Mouse (Mus musculus): ENCODE measurements around the gene Syngr2. TPM values are rescaled to one million over a fixed set of nuclear protein-coding genes. Genes with fewer than 3 reads are reported as not detected.
"Not testable (repeated sequence)": the region's sequence is repeated elsewhere in the genome, so short reads cannot be mapped to it uniquely, and the experiment has no call there.

Gene Syngr2
- polyA plus RNA-seq, 1 experiment, result 89.2 TPM

DNA sequence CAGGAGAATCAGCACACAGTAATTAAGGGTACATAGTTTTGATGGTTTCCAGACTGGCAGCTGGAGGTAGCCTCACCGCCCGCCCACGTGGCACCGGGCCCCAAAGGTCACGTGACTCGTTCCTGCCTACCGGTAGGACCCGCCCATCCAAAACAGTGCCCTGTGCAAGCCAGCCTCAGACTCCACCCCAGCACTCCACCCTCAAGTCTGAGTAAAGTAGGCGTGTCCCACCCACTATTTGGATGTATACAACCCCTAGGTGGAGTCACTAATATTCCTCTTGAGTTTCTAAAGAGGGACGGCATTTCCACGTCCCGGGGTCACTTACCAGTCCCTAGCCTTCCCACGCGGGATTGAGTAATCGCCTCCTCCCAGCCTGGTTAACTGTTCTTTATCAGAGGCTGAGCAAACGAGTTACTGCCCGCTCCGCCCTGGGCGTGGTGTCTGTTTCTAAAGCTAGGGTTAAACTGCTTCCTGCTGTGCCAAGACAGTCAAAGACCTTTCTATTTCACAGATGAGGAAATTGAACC lies 28.8 kb upstream of the Syngr2 start:
- TF ChIP-seq GATA1 (IDR thresholded peaks at IDR 0.05; ENCODE audit: borderline replicate concordance, low read length) (no peak), FLI1 (IDR thresholded peaks at IDR 0.05; ENCODE audit: low read length) (no peak)
- no peaks in the 10 kb centered on the region for H3K27me3 ChIP-seq (replicated peaks)
- H3K4me1 ChIP-seq, result peaks cover 97% of the 10 kb centered on the region
- no peaks in the 10 kb centered on the region for H3K9me3 ChIP-seq
- H3K4me3 ChIP-seq (replicated peaks), result peak overlapping the region; percentile 97
- peaks cover 58% of the 10 kb centered on the region for H3K36me3 ChIP-seq (replicated peaks; ENCODE audit: low read length)

GRCm38 (mm10) chr11:117781199-117781821 lies 28.2 kb upstream of the Syngr2 start:
- Histone ChIP-seq H3K36me3 (replicated peaks; ENCODE audit: low read length) (peaks cover 57% of the 10 kb centered on the region), H3K27me3 (replicated peaks) (no peaks in the 10 kb centered on the region), H3K9me3 (no peaks in the 10 kb centered on the region), H3K4me3 (replicated peaks) (peak overlapping the region; percentile 97), H3K4me1 (peaks cover 95% of the 10 kb centered on the region)
- TF ChIP-seq FLI1 (IDR thresholded peaks at IDR 0.05; ENCODE audit: low read length) (no peak), GATA1 (IDR thresholded peaks at IDR 0.05; ENCODE audit: borderline replicate concordance, low read length) (no peak)

GRCm38 (mm10) chr11:117781993-117782704 lies 27.3 kb upstream of the Syngr2 start, which contains the start of the genes Tmc8 and Tmc6:
Gene Tmc8, plus strand, starts transcription at chr11:117782076.
Gene Tmc6, minus strand, starts transcription at chr11:117782198.
- H3K36me3 ChIP-seq (replicated peaks; ENCODE audit: low read length), result peaks cover 57% of the 10 kb centered on the region

DNA sequence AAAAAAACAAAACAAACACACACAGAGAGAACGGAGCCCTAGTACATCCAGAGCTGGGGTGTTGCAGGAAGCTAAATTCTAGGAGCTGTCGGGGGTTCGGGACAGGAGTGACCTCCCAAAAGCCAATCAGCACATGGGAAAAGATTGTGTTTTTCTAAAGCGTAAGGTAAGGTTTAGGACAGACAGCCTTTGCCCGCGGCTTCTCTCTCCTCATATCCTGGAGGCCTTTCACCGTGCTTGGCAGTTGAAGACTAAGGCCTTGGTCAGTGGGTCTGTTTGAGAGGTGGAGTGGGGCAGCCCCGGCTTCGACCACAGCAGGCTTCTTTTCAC lies 26.8 kb upstream of the Syngr2 start:
- Histone ChIP-seq H3K9me3 (no peaks in the 10 kb centered on the region), H3K4me1 (peaks cover 85% of the 10 kb centered on the region), H3K36me3 (replicated peaks; ENCODE audit: low read length) (peaks cover 57% of the 10 kb centered on the region), H3K4me3 (replicated peaks) (peak overlapping the region; percentile 97), H3K27me3 (replicated peaks) (no peaks in the 10 kb centered on the region)
- TF ChIP-seq FLI1 (IDR thresholded peaks at IDR 0.05; ENCODE audit: low read length) (no peak), GATA1 (IDR thresholded peaks at IDR 0.05; ENCODE audit: borderline replicate concordance, low read length) (no peak)

More at GRCm38 (mm10) chr11:117781993-117782704, 27.3 kb upstream of the Syngr2 start, which contains the start of the genes Tmc8 and Tmc6:
- peak within 1 kb of the TSS; percentile 97 for H3K4me3 ChIP-seq (replicated peaks)
- TF ChIP-seq GATA1 (IDR thresholded peaks at IDR 0.05; ENCODE audit: borderline replicate concordance, low read length) (no peak), FLI1 (IDR thresholded peaks at IDR 0.05; ENCODE audit: low read length) (no peak)
- H3K4me1 ChIP-seq, result peaks cover 90% of the 10 kb centered on the region
- H3K27me3 ChIP-seq (replicated peaks), result no peaks in the 10 kb centered on the region
- no peaks in the 10 kb centered on the region for H3K9me3 ChIP-seq

DNA sequence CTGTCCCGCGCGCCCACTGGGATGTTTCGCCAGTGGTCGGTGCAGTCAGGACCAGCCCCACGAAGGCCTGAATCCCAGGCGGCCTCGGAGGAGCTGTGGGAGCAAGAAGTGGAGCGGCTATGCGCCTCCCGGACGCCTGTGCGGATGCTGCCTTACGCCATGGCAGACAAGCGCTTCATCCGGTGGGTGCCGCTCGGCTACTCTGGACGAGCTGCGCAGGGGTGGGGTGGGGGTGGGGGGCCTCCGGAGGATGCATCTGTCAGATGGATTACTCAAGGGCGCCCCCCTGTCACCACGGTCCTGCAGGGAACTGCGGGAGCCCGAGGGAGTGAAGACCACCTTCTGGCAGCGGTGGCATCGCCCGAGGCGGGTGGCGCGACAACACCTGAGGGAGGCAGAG lies 26.4 kb upstream of the Syngr2 start:
- peaks cover 57% of the 10 kb centered on the region for H3K36me3 ChIP-seq (replicated peaks; ENCODE audit: low read length)
- H3K27me3 ChIP-seq (replicated peaks), result no peaks in the 10 kb centered on the region
- peaks cover 80% of the 10 kb centered on the region for H3K4me1 ChIP-seq
- no peak for TF ChIP-seq GATA1 (IDR thresholded peaks at IDR 0.05; ENCODE audit: borderline replicate concordance, low read length)
- TF ChIP-seq FLI1 (IDR thresholded peaks at IDR 0.05; ENCODE audit: low read length), result no peak
- peak overlapping the region; percentile 97 for H3K4me3 ChIP-seq (replicated peaks)
- H3K9me3 ChIP-seq, result no peaks in the 10 kb centered on the region

- Histone ChIP-seq H3K4me1 (peaks cover 73% of the 10 kb centered on the region), H3K9me3 (no peaks in the 10 kb centered on the region), H3K4me3 (replicated peaks) (peak overlapping the region; percentile 97), H3K27me3 (replicated peaks) (no peaks in the 10 kb centered on the region), H3K36me3 (replicated peaks; ENCODE audit: low read length) (peaks cover 56% of the 10 kb centered on the region)
- TF ChIP-seq GATA1 (IDR thresholded peaks at IDR 0.05; ENCODE audit: borderline replicate concordance, low read length) (no peak), FLI1 (IDR thresholded peaks at IDR 0.05; ENCODE audit: low read length) (no peak)
These were observed 25.7 kb upstream of the Syngr2 start for GRCm38 (mm10) chr11:117783683-117784309.

DNA sequence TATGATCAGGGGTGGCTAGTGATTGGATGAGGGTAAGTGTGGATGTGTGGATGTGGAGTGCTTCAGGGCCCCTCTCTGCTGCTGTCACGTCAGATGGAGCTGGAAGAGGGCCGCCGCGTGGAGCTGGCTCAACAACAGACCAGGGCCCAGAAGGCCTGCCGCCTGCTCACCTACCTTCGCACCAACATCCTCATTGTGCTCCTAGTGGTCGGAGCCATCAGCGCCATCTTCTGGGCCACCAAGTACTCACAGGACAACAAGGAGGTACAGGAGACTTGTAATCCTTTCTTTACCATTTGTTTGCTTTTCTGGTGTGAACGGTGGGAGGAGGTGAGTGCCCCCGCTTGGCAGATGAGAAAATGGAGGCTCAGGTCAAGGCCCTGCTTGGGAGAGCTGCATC lies 23.2 kb upstream of the Syngr2 start:
- Histone ChIP-seq H3K36me3 (replicated peaks; ENCODE audit: low read length) (peaks cover 75% of the 10 kb centered on the region), H3K27me3 (replicated peaks) (no peaks in the 10 kb centered on the region), H3K4me1 (peaks cover 66% of the 10 kb centered on the region), H3K4me3 (replicated peaks) (no peak overlapping the region), H3K9me3 (no peaks in the 10 kb centered on the region)
- TF ChIP-seq FLI1 (IDR thresholded peaks at IDR 0.05; ENCODE audit: low read length), result no peak

GRCm38 (mm10) chr11:117788481-117788880 lies 21.0 kb upstream of the Syngr2 start:
- peaks cover 62% of the 10 kb centered on the region for H3K4me1 ChIP-seq
- not testable (repeated sequence) for H3K9me3 ChIP-seq; H3K27me3 ChIP-seq (replicated peaks); H3K4me3 ChIP-seq (replicated peaks)
- H3K36me3 ChIP-seq (replicated peaks; ENCODE audit: low read length), result peaks cover 92% of the 10 kb centered on the region

- no peak for TF ChIP-seq FLI1 (IDR thresholded peaks at IDR 0.05; ENCODE audit: low read length)
- TF ChIP-seq GATA1 (IDR thresholded peaks at IDR 0.05; ENCODE audit: borderline replicate concordance, low read length), result no peak
- H3K9me3 ChIP-seq, result no peaks in the 10 kb centered on the region
- peak overlapping the region; percentile 72 for H3K4me3 ChIP-seq (replicated peaks)
- no peaks in the 10 kb centered on the region for H3K27me3 ChIP-seq (replicated peaks)
- peaks cover 44% of the 10 kb centered on the region for H3K4me1 ChIP-seq
- peaks cover 74% of the 10 kb centered on the region for H3K36me3 ChIP-seq (replicated peaks; ENCODE audit: low read length)
These were observed 19.2 kb upstream of the Syngr2 start for GRCm38 (mm10) chr11:117790286-117790685.
